Mouse (Mus musculus) adrenal gland (tissue): ENCODE results near the gene Il9r.
"Not testable (repeated sequence)": the region's sequence is repeated elsewhere in the genome, so short reads cannot be mapped to it uniquely, and the experiment has no call there.

Experiments used
- intact Hi-C: fragments of 180-260 bp; cut with DNase I; formaldehyde crosslinking; loops from one replicate; pipeline ENCODE4 v1.15.1; 2025

The Il9r gene

GRCm38 (mm10) chr11:32201922-32202685, 2.0 kb upstream of the Il9r start:
- intact Hi-C loops, result no loop called here

- intact Hi-C loops, result not testable (repeated sequence)
Measured at GRCm38 (mm10) chr11:32200992-32201391, 913 bp upstream of the Il9r start.

DNA sequence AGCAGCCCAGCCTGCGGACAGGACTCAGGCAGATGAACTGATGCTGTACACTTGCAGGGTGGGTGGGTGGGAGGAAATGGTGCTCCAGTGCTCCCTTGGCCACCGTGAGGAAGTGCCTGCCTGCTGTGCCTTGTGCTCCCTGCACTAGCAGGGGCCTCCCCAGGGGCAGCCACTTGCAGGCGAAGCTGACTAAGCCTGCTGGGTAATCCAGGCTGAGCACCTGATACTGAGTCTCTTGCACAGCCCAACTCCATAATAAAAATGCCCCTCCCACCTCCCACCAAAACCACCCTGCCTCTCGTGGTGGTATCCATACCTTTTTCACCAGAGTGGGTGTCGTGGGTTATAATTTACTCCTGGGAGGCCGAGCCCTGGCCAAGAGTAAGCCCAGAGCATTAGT, 849 bp downstream of the Il9r start:
- intact Hi-C loops, result no loop called here

- intact Hi-C loops, result no loop called here
Measured at GRCm38 (mm10) chr11:32198256-32198955, 1.7 kb downstream of the Il9r start.

- intact Hi-C loops, result no loop called here
Measured at GRCm38 (mm10) chr11:32197766-32198165, 2.3 kb downstream of the Il9r start.

DNA sequence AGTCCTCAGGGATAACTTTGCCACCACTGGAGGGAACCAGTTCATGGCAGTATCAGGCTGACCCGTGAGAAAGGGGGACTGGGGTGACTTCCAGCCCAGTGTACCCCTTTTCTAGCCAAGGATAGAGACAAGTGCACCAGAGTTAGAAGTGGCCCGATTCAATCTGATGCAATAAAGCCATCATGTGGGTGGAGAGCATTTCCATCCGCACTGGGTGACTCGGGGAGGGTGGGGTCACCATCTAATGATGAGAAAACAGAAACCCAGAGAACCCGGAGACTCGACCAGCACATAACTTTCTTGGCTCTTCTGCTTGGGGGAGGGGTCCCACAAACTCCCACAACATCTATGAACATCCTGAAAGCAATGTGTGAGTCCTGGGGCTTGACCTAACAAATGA, 3.4 kb downstream of the Il9r start:
- intact Hi-C loops, result no loop called here

DNA sequence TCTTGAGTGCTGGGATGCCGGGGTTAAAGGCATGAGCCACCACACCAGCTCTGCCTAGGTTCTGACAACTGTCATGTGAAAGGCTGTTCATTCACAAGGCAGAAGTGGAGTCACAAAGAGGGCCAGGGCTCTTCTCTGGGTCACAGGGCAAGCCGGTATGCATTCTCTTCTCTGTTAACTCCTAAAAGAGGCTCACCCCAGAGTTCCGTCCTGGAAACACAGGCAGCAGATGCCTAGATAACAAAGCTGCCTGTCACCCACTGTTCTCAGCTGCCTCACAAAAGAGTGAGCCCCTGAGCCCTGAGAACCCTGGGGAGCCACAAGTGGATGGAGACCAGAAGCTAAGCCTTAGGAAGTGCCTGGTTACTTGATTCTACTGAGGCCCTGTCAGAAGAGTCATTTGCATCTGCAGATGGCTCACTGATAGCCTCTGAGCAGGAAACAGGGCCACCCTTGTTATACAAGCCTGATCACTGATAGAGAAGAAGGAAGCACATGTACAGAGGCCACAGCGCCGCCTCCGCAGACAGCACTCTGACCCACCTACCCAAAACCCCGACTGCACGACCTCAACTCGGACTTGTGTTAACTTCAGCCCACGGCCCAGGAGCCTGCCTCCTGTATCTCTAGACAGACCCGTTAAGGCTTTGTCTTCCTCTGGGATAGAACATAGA, 4.1 kb downstream of the Il9r start:
- intact Hi-C loops, result no loop called here

- intact Hi-C loops, result no loop called here
Measured at GRCm38 (mm10) chr11:32194626-32195025, 5.5 kb downstream of the Il9r start.

- intact Hi-C loops, result no loop called here
Measured at GRCm38 (mm10) chr11:32194086-32194485, 6.0 kb downstream of the Il9r start.

DNA sequence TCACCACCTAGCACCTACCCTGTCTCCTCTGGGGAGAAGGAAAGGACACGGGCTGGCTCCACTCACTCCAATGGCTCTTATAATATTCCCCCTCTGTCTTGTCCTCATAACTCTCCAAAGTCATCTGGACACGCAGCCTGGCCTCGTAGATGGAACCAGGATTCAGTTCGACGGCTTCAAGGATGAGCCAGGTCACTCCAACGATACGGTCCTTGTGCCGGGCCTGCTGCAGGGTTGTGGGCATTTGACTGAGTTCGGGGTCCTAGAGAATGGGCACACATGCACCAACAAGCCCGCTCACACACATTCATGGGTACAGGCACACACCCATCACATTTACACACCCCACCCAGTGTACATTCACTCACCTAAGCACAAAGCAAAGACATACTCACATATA, 6.9 kb downstream of the Il9r start:
- intact Hi-C loops, result no loop called here

GRCm38 (mm10) chr11:32190603-32191110, 9.4 kb downstream of the Il9r start:
- intact Hi-C loops, result no loop called here

DNA sequence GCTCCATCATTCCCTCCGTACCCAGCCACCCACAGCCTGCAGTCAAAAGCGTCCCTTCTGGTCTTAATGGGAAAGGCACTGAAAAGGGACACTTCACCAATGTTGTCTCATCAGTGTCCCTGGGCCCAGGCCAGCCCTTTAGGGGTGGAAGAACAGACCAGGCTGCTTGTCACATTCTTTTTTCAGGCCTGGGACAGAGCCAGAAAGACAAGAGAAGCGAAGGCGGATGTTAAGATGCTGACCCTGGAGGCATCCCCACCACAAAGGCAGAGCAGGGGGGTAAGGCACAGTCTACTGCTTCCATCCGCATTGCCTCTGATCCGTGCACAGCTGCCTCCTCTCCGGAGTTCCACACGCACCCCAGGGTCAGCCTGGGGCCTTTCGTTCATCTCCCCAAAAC, 10.0 kb downstream of the Il9r start:
- intact Hi-C loops, result no loop called here

DNA sequence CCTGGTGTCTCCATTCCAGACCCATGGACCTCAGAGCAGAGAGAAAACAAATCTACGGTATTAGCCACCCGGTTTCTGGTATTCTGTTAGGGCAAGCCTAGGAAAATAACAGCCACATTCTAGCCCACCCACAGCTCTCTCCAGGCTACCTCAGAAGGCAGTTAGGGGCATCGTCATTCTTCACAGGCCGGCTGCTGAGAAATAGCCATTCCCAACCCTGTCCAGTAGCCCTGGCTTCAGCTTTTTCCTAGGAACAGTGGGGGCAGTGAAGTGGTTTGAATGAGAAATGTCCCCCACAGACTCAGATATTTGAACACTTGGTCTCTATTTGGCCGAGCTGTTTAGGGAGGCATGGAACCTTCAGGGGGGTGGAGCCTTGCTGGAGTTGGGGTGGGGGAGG, 10.6 kb downstream of the Il9r start:
- intact Hi-C loops, result no loop called here

- intact Hi-C loops, result no loop called here
Measured at GRCm38 (mm10) chr11:32188881-32189280, 11.2 kb downstream of the Il9r start.

GRCm38 (mm10) chr11:32187256-32187655, 12.8 kb downstream of the Il9r start:
- intact Hi-C loops, result no loop called here

- intact Hi-C loops, result no loop called here
Measured at GRCm38 (mm10) chr11:32186031-32186430, 14.0 kb downstream of the Il9r start.

DNA sequence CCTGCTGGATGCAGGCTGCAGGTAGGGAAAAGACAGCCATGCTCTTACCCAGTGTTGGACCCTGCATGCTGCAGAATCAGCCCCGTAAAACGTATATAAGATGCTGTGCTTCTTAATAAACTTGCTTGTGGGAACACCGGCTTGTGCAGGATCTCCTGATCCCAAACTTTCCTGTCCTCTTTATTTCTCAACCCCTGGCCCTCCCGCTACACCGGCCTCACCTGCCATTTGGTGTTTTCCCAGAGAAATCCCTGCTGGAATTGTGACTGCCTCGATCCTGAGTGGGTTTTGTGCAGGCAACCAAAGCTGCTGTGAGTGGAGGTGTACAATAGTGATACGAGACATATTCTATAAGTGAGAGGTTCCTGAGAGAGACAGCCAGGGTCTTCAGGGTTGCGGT, 15.6 kb downstream of the Il9r start:
- intact Hi-C loops, result loop anchor here (5.0 kb wide), 2 partner anchors 103 to 138 kb away; partner anchors contain the start of gene Hbq1b

DNA sequence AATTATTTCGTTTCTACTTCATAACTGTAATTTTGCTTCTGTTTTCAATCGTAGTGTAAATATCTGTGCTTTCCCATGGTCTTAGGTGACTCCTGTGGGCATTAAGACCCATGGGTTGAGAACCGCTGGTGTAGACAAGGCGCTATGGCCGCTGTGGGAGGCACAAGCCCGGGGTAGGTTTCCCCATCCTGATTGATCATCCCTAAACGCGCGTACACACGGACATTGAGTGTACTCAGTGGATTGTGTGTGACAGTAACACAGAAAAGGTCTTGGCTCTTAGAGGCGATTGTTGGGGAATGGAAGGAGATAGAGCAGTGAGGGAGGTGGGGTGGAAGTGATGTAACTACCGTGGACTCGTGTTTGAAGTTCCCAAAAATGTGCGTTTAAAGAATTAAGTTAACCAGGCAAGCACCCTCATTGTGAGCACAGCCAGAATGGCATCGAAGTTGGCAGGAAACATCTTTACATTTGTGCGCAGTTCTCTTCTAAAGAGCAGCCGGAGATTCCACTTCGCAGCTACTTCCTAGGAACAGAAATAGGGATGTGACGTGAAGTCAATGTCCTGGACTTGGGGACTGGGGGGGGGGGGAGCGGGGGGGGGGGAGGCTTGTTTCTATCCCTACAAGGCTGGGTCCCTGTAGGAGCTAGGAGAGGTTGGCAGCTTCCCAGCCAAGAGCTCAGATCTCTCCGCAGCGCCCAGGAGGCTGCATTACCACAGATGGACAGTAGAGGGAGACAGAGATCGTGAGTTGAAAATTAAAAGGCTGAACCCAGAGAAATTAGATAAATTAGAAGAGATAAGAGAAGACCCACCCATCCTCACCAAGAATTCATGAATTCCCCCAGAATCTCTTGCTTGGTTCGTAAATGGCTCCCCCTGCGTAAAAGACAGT, 17.9 kb downstream of the Il9r start:
- intact Hi-C loops, result loop anchor here (2.0 to 5.0 kb wide), 3 partner anchors 57 to 140 kb away; partner anchors contain the start of gene Hbq1b

DNA sequence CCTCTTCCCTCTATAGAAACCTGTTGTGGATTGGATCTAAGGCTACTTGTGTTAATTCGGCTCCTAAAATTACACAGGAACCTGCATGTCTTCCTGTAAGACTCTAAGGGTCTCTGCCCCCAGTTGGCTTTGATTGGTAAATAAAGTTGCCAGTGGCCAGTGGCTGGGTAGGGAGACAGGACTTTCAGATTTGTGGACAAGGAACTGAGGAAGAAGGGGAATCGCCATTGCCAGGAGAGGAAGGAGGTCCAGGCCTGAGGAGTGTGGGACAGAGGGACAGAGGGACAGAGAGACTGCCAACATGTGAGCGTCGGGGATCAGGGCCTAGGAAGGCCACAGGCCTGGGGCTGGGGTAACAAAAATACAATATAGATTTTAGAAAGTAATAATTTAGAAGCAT, 18.8 kb downstream of the Il9r start:
- intact Hi-C loops, result loop anchor here (5.0 kb wide), 2 partner anchors 106 to 141 kb away; partner anchors contain the start of gene Hbq1b

DNA sequence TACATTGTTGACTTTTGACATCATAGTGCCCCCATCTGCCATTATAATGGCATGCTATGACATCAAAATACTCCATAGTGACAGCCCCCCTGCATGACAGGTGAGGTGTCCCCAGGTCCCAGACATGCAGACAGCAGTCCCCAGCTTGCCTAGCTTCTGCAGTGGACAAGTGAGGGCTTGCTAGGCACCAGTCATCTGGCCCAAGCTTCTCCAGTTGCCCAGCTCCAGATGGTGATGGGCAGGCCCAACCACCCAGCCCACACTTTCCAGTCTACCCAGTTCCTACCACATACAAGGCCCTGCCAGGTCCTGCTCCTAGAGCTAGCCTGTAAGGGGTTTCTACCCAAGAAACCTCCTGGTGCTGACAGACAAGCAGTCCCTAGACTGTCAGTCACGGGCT, 21.6 kb downstream of the Il9r start:
- intact Hi-C loops, result no loop called here

DNA sequence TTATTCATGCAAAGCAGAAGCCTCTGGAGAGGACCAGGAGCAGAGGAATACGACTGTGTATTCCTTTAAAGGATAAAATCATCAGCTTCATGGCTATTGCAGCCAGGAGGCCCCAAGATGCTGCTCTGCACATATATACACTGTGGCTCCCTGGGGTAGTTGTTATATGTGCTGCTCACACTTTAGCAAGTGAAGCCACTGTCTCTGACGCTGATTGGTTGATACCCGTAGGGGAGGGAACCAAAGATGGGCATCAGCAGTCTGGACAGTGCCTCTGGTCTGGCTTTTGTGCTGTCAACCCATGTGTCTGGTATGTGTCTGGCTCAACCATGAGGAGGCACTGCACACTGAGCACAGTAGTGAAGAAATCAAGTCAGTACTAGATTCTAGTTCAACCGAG, 33.4 kb downstream of the Il9r start:
- intact Hi-C loops, result loop anchor here (10.0 kb wide), 1 partner anchor 492 kb away; the partner anchor contains the start of gene Bod1
